In genomic region chr16:24124083-24124482, GRCm38 (mm10) we compare ENCODE assay signal across 26 mouse cellular contexts.
DNase-seq lines count a peak whose midpoint lies in the region; ATAC-seq lines count a peak whose summit lies in the region.
"Had no signal": no experiment of that assay in that cellular context is flagged by ENCODE, and none has a peak within 500 bp of the region (broad histone marks: within the 10 kb centered on the region; RNA-seq: fewer than 3 reads in every experiment).

No protein-coding gene starts in this region.

- H3K4me1 ChIP-seq in heart, embryonic 12.5 days (replicated peaks): no peaks in the 10 kb centered on the region
- peaks cover 9% of the 10 kb centered on the region for H3K4me1 ChIP-seq in forebrain, embryonic 10.5 days
- H3K4me1 ChIP-seq: embryonic facial prominence, embryonic 12.5 days; forebrain, embryonic 12.5 days had no signal

- peak; percentile 30 for DNase-seq in adrenal gland, postnatal 10 days
- no peak for DNase-seq in adrenal gland, postnatal 4 days (ENCODE audit: low spot score in 2 of 2)
- DNase-seq in heart, adult 11 months: peak; percentile 65
- DNase-seq in adipocyte (ENCODE audit: low spot score): peak; percentile 61
- DNase-seq in fat pad, adult 2 months (ENCODE audit: extremely low read depth, low read depth, low spot score): peak; percentile 98
- no peak for DNase-seq in forebrain, embryonic 10.5 days (ENCODE audit: extremely low spot score, low spot score)
- DNase-seq in right cerebral cortex, postnatal 36 days (ENCODE audit: low spot score in 2 of 2): no peak
- DNase-seq: adrenal gland, adult 2 months; adrenal gland, postnatal 36 days; B cell, adult 2 months; cerebellum, adult 11-12 months; cerebellum, adult 2 months; cerebellum, adult 9-10 months; cerebellum, postnatal 10 days; cerebellum, postnatal 25 days had no signal

- no peak overlapping the region for H3K9ac ChIP-seq in heart, embryonic 12.5 days
- H3K9ac ChIP-seq: embryonic facial prominence, embryonic 12.5 days; forebrain, embryonic 12.5 days had no signal

- H3K9me3 ChIP-seq in heart, embryonic 12.5 days (replicated peaks): no peaks in the 10 kb centered on the region
- H3K9me3 ChIP-seq in forebrain, embryonic 10.5 days: no peaks in the 10 kb centered on the region
- H3K9me3 ChIP-seq: embryonic facial prominence, embryonic 10.5 days; embryonic facial prominence, embryonic 12.5 days; forebrain, embryonic 12.5 days had no signal

- H3K4me3 ChIP-seq in heart, embryonic 12.5 days: no peak overlapping the region
- no peak overlapping the region for H3K4me3 ChIP-seq in forebrain, embryonic 10.5 days
- H3K4me3 ChIP-seq: embryonic facial prominence, embryonic 10.5 days; embryonic facial prominence, embryonic 12.5 days; erythroblast, embryonic 14.5 days; forebrain, embryonic 12.5 days had no signal

- no peak overlapping the region for H3K4me2 ChIP-seq in heart, embryonic 12.5 days
- H3K4me2 ChIP-seq: embryonic facial prominence, embryonic 12.5 days; forebrain, embryonic 12.5 days had no signal

- 77% methylated on average over 4 of the region's 4 CpGs for WGBS in heart, embryonic 12.5 days
- 85% methylated on average over 4 of the region's 4 CpGs for WGBS in forebrain, embryonic 10.5 days

- H3K27me3 ChIP-seq in heart, embryonic 12.5 days (replicated peaks): no peaks in the 10 kb centered on the region
- no peaks in the 10 kb centered on the region for H3K27me3 ChIP-seq in forebrain, embryonic 10.5 days (ENCODE audit: poor library complexity, severe bottlenecking)
- H3K27me3 ChIP-seq: embryonic facial prominence, embryonic 12.5 days; forebrain, embryonic 12.5 days; Patski had no signal

- no peak for ATAC-seq in heart, embryonic 12.5 days (ENCODE audit: insufficient number of reproducible peaks, low FRiP score)
- ATAC-seq: activated CD4-positive, CD25-positive, alpha-beta regulatory T cell, adult 4 months; CD4-positive, CD25-positive, alpha-beta regulatory T cell, adult 4 months; forebrain, embryonic 14.5 days; forebrain, embryonic 16.5 days; Patski had no signal

- no peaks in the 10 kb centered on the region for H3K36me3 ChIP-seq in heart, embryonic 12.5 days
- H3K36me3 ChIP-seq in forebrain, embryonic 10.5 days (replicated peaks): no peaks in the 10 kb centered on the region
- H3K36me3 ChIP-seq: embryonic facial prominence, embryonic 10.5 days; embryonic facial prominence, embryonic 12.5 days; forebrain, embryonic 12.5 days; G1E had no signal

- no peak overlapping the region for H3K27ac ChIP-seq in heart, embryonic 12.5 days (ENCODE audit: poor library complexity, severe bottlenecking)
- no peak overlapping the region for H3K27ac ChIP-seq in forebrain, embryonic 10.5 days
- H3K27ac ChIP-seq: embryonic facial prominence, embryonic 10.5 days; embryonic facial prominence, embryonic 12.5 days; forebrain, embryonic 12.5 days had no signal

Comparison
In these comparisons a context has a peak if more than half of its experiments do, and no peak if none do; other contexts are left out.
1. DNase-seq: peak in adrenal gland, postnatal 10 days (single experiment), heart, adult 11 months (single experiment), adipocyte (single experiment) and fat pad, adult 2 months (single experiment); none in adrenal gland, postnatal 4 days (0 of 2), forebrain, embryonic 10.5 days (single experiment) and right cerebral cortex, postnatal 36 days (0 of 2).